Mouse (Mus musculus) naive thymus-derived CD4-positive, alpha-beta T cell, adult 5 months (primary cell): ENCODE measurements around the gene Olfr419. TPM values are rescaled to one million over a fixed set of nuclear protein-coding genes. Genes with fewer than 3 reads are reported as not detected.

ENCODE experiments used
- polyA plus RNA-seq: library from polyadenylated mRNA; unstranded; fragments of 100-300 nt; shearing (Covaris generic); gene quantifications from one replicate; pipeline ENCODE4 v1.2.1, GENCODE M21; 2017

Olfr419 gene
- not detected for polyA plus RNA-seq

DNA sequence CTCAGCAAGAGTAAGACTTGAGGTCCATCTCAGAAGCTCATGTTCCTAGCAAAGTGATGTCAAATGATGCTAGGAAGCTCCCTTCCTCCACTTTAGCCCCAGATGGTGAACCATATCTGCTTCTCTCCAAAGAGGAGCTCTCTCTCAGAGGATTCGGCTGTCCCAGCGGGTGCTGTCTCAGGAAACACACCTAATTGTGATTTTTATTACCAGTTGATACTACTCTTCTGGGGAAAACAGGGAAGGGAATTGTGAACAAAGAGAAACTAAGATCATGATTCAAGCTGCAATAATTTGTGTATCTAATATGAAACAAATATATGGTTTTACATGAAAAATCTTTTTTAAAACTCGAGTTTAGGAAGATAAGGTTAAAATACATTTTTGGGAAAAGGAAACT is at the start of gene Olfr419:
Gene Olfr419, minus strand, starts transcription at position 101 of the 400 bp plus-strand sequence.

Other genes starting within 250 kb of the Olfr419 start
- not detected for gene Ifi205, start 220.3 kb downstream of the Olfr419 start, polyA plus RNA-seq
- gene Olfr433, start 211.4 kb downstream of the Olfr419 start, polyA plus RNA-seq = not detected
- 0.49 TPM for gene Olfr432, start 202.9 kb downstream of the Olfr419 start, polyA plus RNA-seq
- gene Olfr430, start 185.5 kb downstream of the Olfr419 start, polyA plus RNA-seq = not detected
- gene Olfr429, start 167.7 kb downstream of the Olfr419 start, polyA plus RNA-seq = not detected
- gene Olfr427, start 155.2 kb downstream of the Olfr419 start, polyA plus RNA-seq = not detected
- not detected for gene Olfr231, start 130.9 kb downstream of the Olfr419 start, polyA plus RNA-seq
- gene Olfr424, start 120.5 kb downstream of the Olfr419 start, polyA plus RNA-seq = not detected
- gene Olfr420, start 96.4 kb downstream of the Olfr419 start, polyA plus RNA-seq = not detected
- gene Spta1, start 79.3 kb downstream of the Olfr419 start, polyA plus RNA-seq = 0.04 TPM
- gene Mptx1, start 78.5 kb upstream of the Olfr419 start, polyA plus RNA-seq = not detected
- not detected for gene Olfr417, start 113.1 kb upstream of the Olfr419 start, polyA plus RNA-seq
- gene Olfr248, start 139.0 kb upstream of the Olfr419 start, polyA plus RNA-seq = not detected
- not detected for gene Olfr414, start 172.0 kb upstream of the Olfr419 start, polyA plus RNA-seq
- gene Olfr220, start 190.0 kb upstream of the Olfr419 start, polyA plus RNA-seq = not detected
- gene Fmn2, start 249.8 kb upstream of the Olfr419 start, polyA plus RNA-seq = not detected